Mouse (Mus musculus) heart, postnatal 0 days (tissue): ENCODE results near the gene Hmgb1.

Source experiments
- CTCF ChIP-seq: IDR thresholded peaks from 2 replicates; pipeline ENCODE4 v1.5.1; 2016; ENCODE audit warnings: antibody characterized with exemption, control low read depth, low read depth
- EP300 ChIP-seq: IDR thresholded peaks from 2 replicates; pipeline ENCODE4 v1.6.1; 2016; ENCODE audit warnings: antibody characterized with exemption, low read depth

DNA sequence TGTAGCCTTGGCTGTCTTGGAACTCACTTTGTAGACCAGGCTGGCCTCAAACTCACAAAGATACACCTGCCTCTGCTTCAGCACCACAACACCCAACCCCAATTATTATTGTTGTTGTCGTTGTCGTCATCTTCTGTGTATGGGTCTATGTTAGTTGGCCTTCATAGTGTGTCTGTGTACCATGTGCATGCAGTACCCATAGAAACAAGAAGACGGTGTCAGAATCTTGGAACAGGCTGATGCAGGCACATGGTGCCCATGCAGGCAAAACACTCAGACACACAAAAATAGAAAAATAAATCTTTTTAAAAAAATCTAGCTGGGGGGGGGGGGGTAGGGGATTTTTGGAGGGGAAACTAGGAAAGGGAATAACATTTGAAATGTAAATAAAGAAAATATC is 167.1 kb downstream of the Hmgb1 start:
- TF ChIP-seq CTCF: no peak
- no peak for TF ChIP-seq EP300
